Mouse (Mus musculus): Measurements from ENCODE around the gene Slc15a4. TPM values are rescaled to one million over a fixed set of nuclear protein-coding genes. Genes with fewer than 3 reads are reported as not detected.

Gene Slc15a4
- polyA plus RNA-seq, 1 experiment from 2014 or later: 18.7 TPM

DNA sequence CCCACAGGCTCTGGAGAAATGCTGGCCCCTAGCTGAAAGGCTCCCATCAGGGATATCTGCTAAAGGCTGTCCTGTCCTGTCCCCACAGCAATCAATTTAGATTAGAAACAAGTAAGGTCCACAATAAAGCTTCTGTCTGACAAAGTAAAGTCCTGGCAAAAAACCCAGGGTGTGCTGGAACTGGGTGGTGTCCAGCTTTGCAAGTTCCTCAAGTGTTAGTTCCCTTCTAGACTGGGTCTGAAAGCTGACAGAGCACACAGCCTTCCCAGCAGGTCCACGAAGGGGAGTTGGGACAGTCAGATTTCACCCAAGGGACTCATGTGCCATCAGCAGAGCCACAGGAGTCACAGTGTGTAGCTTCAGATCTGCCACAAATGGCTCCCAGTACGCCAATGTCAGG is 25.2 kb downstream of the Slc15a4 start:
- Histone ChIP-seq H3K27me3 (ENCODE audit: control insufficient read depth, insufficient read depth, low read length) (no peaks in the 10 kb centered on the region), H3K4me3 (ENCODE audit: low read depth, low read length) (no peak overlapping the region), H3K4me2 (ENCODE audit: low read depth, low read length) (no peak overlapping the region), H3K36me3 (replicated peaks; ENCODE audit: control insufficient read depth, insufficient read depth, low read depth, low read length) (peaks cover 5% of the 10 kb centered on the region), H3K9me3 (replicated peaks; ENCODE audit: control insufficient read depth, low read length) (no peaks in the 10 kb centered on the region), H3K27ac (replicated peaks; ENCODE audit: low read depth, low read length) (no peak overlapping the region), H3K4me1 (ENCODE audit: control insufficient read depth, insufficient read depth, low read length) (no peaks in the 10 kb centered on the region), H3K9ac (replicated peaks; ENCODE audit: low read length) (no peak overlapping the region)
- 98% methylated on average over 2 of the region's 2 CpGs for WGBS
- no peak for ATAC-seq (replicated peaks; ENCODE audit: insufficient number of reproducible peaks, low FRiP score, low TSS enrichment, low read depth)
- no peak for DNase-seq (ENCODE audit: low spot score)

DNA sequence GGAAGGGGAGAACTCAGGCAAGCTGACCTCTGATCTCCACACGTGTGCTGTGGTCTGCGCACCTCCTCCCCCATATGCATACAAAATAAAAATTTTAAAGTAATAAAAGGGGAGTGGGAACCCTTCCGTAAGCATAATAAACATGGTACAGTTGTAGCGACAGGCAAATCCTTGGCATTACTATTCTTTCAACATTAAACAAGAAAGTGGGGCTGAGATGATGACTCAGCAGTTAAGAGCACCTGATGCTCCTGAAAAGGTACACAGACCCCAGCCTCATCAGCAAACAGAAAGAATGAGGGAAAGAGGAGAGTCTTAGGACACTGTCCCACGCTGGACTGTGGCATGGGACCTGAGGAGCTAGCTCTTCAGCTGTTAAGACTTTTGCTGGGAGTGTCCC is 29.7 kb downstream of the Slc15a4 start:
- no peak for ATAC-seq (replicated peaks; ENCODE audit: insufficient number of reproducible peaks, low FRiP score, low TSS enrichment, low read depth)
- Histone ChIP-seq H3K4me2 (ENCODE audit: low read depth, low read length) (no peak overlapping the region), H3K4me3 (ENCODE audit: low read depth, low read length) (no peak overlapping the region), H3K9me3 (replicated peaks; ENCODE audit: control insufficient read depth, low read length) (no peaks in the 10 kb centered on the region), H3K9ac (replicated peaks; ENCODE audit: low read length) (no peak overlapping the region), H3K36me3 (replicated peaks; ENCODE audit: control insufficient read depth, insufficient read depth, low read depth, low read length) (peaks cover 16% of the 10 kb centered on the region), H3K27ac (replicated peaks; ENCODE audit: low read depth, low read length) (no peak overlapping the region), H3K27me3 (ENCODE audit: control insufficient read depth, insufficient read depth, low read length) (no peaks in the 10 kb centered on the region), H3K4me1 (ENCODE audit: control insufficient read depth, insufficient read depth, low read length) (no peaks in the 10 kb centered on the region)
- 96% methylated on average over 5 of the region's 5 CpGs for WGBS
- no peak for DNase-seq (ENCODE audit: low spot score)

DNA sequence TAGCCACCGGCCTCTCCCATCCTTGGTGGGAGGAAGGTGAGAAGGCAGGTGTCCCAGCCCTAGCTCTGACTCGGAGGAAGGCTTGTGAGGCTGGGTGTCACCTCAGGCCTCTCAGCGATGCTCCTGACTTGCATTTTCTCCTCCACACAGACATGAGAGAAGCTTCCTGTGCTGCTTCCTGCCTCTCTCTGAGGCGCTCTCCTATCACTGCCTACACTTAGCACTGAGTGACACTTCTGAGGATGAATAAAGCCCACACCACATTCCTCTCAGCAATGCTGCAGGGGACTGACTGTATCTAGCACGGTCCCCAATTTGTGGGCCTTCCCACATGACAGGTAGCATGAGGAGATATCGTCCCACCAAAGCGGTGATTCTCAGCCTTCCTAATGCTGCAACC is 35.8 kb downstream of the Slc15a4 start:
- H3K4me3 ChIP-seq (ENCODE audit: low read depth, low read length): no peak overlapping the region
- H3K27me3 ChIP-seq (ENCODE audit: control insufficient read depth, insufficient read depth, low read length): no peaks in the 10 kb centered on the region
- no peak overlapping the region for H3K4me2 ChIP-seq (ENCODE audit: low read depth, low read length)
- H3K4me1 ChIP-seq (ENCODE audit: control insufficient read depth, insufficient read depth, low read length): no peaks in the 10 kb centered on the region
- WGBS: 90% methylated on average over 7 of the region's 7 CpGs
- H3K27ac ChIP-seq (replicated peaks; ENCODE audit: low read depth, low read length): no peak overlapping the region
- H3K9me3 ChIP-seq (replicated peaks; ENCODE audit: control insufficient read depth, low read length): no peaks in the 10 kb centered on the region
- DNase-seq (ENCODE audit: low spot score) (no peak), ATAC-seq (replicated peaks; ENCODE audit: insufficient number of reproducible peaks, low FRiP score, low TSS enrichment, low read depth) (no peak)
- no peak overlapping the region for H3K9ac ChIP-seq (replicated peaks; ENCODE audit: low read length)
- peaks cover 18% of the 10 kb centered on the region for H3K36me3 ChIP-seq (replicated peaks; ENCODE audit: control insufficient read depth, insufficient read depth, low read depth, low read length)

DNA sequence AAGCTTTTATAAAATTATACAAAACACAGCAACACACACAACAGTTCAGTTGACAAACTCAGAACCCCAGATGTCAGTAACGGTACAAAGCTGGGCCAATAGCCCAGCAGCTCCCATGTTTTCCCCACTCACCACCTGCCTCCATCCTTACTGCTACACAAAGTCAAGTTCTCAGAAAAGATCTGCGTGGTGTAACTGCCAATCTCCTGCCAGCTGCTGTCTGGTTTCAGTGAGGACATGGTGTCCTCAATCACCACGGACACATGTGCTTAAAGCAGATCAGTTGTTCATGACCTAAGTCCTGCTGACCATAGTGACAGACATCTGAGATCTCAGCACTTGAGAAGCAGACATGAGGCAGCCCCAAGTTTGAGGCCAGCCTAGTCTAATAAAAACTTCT is 37.0 kb downstream of the Slc15a4 start:
- H3K27me3 ChIP-seq (ENCODE audit: control insufficient read depth, insufficient read depth, low read length): no peaks in the 10 kb centered on the region
- H3K9ac ChIP-seq (replicated peaks; ENCODE audit: low read length): no peak overlapping the region
- H3K4me1 ChIP-seq (ENCODE audit: control insufficient read depth, insufficient read depth, low read length): no peaks in the 10 kb centered on the region
- no peak overlapping the region for H3K27ac ChIP-seq (replicated peaks; ENCODE audit: low read depth, low read length)
- H3K4me2 ChIP-seq (ENCODE audit: low read depth, low read length): no peak overlapping the region
- H3K4me3 ChIP-seq (ENCODE audit: low read depth, low read length): no peak overlapping the region
- H3K36me3 ChIP-seq (replicated peaks; ENCODE audit: control insufficient read depth, insufficient read depth, low read depth, low read length): peaks cover 15% of the 10 kb centered on the region
- DNase-seq (ENCODE audit: low spot score): no peak
- 92% methylated on average over 3 of the region's 3 CpGs for WGBS
- no peak for ATAC-seq (replicated peaks; ENCODE audit: insufficient number of reproducible peaks, low FRiP score, low TSS enrichment, low read depth)
- H3K9me3 ChIP-seq (replicated peaks; ENCODE audit: control insufficient read depth, low read length): no peaks in the 10 kb centered on the region

DNA sequence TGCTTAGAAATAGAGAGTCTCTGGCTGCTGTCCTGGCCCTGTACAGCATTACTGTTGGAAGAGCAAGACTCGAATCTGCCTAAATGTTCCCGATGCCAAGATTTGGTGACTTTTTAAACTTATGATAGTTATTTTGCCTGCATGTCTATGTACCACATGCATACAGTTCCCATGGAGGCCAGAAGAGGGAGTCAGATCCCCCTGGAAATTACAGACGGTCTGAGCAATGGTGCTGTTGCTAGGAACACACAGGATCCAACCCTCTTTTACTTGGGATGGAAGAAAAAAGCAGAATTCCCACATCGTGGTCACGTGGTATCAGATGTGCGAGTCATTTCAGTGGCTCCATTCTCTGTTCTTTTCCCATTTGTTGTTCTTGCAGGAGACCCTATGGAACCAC is 39.8 kb downstream of the Slc15a4 start:
- no peaks in the 10 kb centered on the region for H3K27me3 ChIP-seq (ENCODE audit: control insufficient read depth, insufficient read depth, low read length)
- ATAC-seq (replicated peaks; ENCODE audit: insufficient number of reproducible peaks, low FRiP score, low TSS enrichment, low read depth) (no peak), DNase-seq (ENCODE audit: low spot score) (peak; percentile 23)
- no peak overlapping the region for H3K27ac ChIP-seq (replicated peaks; ENCODE audit: low read depth, low read length)
- 79% methylated on average over 6 of the region's 6 CpGs for WGBS
- H3K9me3 ChIP-seq (replicated peaks; ENCODE audit: control insufficient read depth, low read length): no peaks in the 10 kb centered on the region
- H3K36me3 ChIP-seq (replicated peaks; ENCODE audit: control insufficient read depth, insufficient read depth, low read depth, low read length): peaks cover 9% of the 10 kb centered on the region
- no peak overlapping the region for H3K9ac ChIP-seq (replicated peaks; ENCODE audit: low read length)
- H3K4me2 ChIP-seq (ENCODE audit: low read depth, low read length): no peak overlapping the region
- no peak overlapping the region for H3K4me3 ChIP-seq (ENCODE audit: low read depth, low read length)
- no peaks in the 10 kb centered on the region for H3K4me1 ChIP-seq (ENCODE audit: control insufficient read depth, insufficient read depth, low read length)

DNA sequence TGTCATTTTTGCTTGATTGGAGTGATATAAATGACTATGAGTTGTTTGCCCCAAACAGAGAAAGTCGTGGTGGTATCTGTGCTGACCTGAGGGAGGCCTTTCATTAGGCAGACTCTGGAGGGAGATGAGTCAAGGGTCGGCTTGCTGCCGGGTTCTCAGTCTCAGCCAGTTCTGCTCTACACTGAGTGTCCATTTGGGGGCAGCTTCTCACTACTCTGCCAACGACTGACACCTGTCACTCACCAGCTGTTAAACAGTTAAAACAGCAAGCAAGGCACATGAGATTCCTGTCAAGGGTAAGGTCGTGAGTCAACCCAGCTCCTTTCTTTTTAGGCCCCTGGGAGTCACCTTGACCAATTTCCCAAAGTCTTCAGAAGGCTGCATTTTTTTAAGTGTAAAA is 40.3 kb downstream of the Slc15a4 start:
- H3K4me3 ChIP-seq (ENCODE audit: low read depth, low read length): no peak overlapping the region
- DNase-seq (ENCODE audit: low spot score) (no peak), ATAC-seq (replicated peaks; ENCODE audit: insufficient number of reproducible peaks, low FRiP score, low TSS enrichment, low read depth) (no peak)
- peaks cover 9% of the 10 kb centered on the region for H3K36me3 ChIP-seq (replicated peaks; ENCODE audit: control insufficient read depth, insufficient read depth, low read depth, low read length)
- 71% methylated on average over 5 of the region's 5 CpGs for WGBS
- no peak overlapping the region for H3K27ac ChIP-seq (replicated peaks; ENCODE audit: low read depth, low read length)
- no peak overlapping the region for H3K9ac ChIP-seq (replicated peaks; ENCODE audit: low read length)
- no peaks in the 10 kb centered on the region for H3K4me1 ChIP-seq (ENCODE audit: control insufficient read depth, insufficient read depth, low read length)
- H3K27me3 ChIP-seq (ENCODE audit: control insufficient read depth, insufficient read depth, low read length): no peaks in the 10 kb centered on the region
- no peaks in the 10 kb centered on the region for H3K9me3 ChIP-seq (replicated peaks; ENCODE audit: control insufficient read depth, low read length)
- H3K4me2 ChIP-seq (ENCODE audit: low read depth, low read length): no peak overlapping the region

DNA sequence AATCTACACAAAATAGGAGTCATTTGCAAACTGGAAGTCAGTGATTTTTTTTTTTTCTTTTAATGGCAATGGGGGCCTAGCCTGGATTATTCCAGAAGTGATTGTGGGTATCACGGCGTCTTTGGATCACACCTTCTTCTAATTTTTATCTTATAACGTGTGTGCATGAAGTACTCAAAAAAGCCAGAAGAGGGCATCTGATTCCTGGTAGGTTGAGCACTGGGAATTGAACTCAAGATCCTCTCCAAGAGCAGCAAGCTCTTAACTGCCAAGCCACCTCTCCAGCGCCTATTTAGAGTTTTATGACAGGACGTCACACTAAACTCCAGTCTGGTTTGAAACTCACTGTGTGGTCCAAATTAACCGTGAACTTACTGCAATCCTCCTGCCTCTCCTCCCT is 44.8 kb downstream of the Slc15a4 start:
- WGBS: 78% methylated on average over 6 of the region's 6 CpGs
- ATAC-seq (replicated peaks; ENCODE audit: insufficient number of reproducible peaks, low FRiP score, low TSS enrichment, low read depth): no peak
- Histone ChIP-seq H3K27ac (replicated peaks; ENCODE audit: low read depth, low read length) (no peak overlapping the region), H3K4me1 (ENCODE audit: control insufficient read depth, insufficient read depth, low read length) (no peaks in the 10 kb centered on the region), H3K27me3 (ENCODE audit: control insufficient read depth, insufficient read depth, low read length) (no peaks in the 10 kb centered on the region), H3K4me3 (ENCODE audit: low read depth, low read length) (no peak overlapping the region), H3K9ac (replicated peaks; ENCODE audit: low read length) (no peak overlapping the region), H3K4me2 (ENCODE audit: low read depth, low read length) (no peak overlapping the region), H3K9me3 (replicated peaks; ENCODE audit: control insufficient read depth, low read length) (no peaks in the 10 kb centered on the region), H3K36me3 (replicated peaks; ENCODE audit: control insufficient read depth, insufficient read depth, low read depth, low read length) (no peaks in the 10 kb centered on the region; the same call in none of the 2 replicates)
- peak; percentile 5 for DNase-seq (ENCODE audit: low spot score)

DNA sequence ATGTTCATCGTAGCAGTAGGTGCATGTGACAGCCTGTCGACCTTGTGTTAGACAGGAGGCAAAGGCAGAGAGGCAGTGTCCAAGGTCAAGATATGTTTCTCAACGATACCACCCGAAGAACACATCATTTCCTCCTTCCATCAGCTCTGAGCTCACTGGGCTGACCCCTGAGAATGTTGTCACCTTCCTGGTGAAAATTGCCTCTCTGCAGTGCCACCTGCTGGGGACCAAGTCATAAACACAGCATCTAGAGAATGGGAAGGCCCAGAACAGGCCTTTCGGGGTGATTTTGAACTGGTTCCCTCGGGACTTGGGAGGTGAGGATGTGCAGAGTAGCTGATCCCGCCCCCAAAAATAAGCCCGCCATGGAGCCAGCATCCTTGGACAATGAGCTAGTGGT is 49.0 kb downstream of the Slc15a4 start:
- Histone ChIP-seq H3K4me3 (ENCODE audit: low read depth, low read length) (no peak overlapping the region), H3K27me3 (ENCODE audit: control insufficient read depth, insufficient read depth, low read length) (no peaks in the 10 kb centered on the region), H3K27ac (replicated peaks; ENCODE audit: low read depth, low read length) (no peak overlapping the region), H3K36me3 (replicated peaks; ENCODE audit: control insufficient read depth, insufficient read depth, low read depth, low read length) (no peaks in the 10 kb centered on the region), H3K9ac (replicated peaks; ENCODE audit: low read length) (no peak overlapping the region), H3K4me2 (ENCODE audit: low read depth, low read length) (no peak overlapping the region), H3K4me1 (ENCODE audit: control insufficient read depth, insufficient read depth, low read length) (no peaks in the 10 kb centered on the region), H3K9me3 (replicated peaks; ENCODE audit: control insufficient read depth, low read length) (no peaks in the 10 kb centered on the region)
- ATAC-seq (replicated peaks; ENCODE audit: insufficient number of reproducible peaks, low FRiP score, low TSS enrichment, low read depth) (no peak), DNase-seq (ENCODE audit: low spot score) (no peak)
- 81% methylated on average over 8 of the region's 8 CpGs for WGBS
